Mouse (Mus musculus) adrenal gland, postnatal 10 days (tissue): ENCODE measurements around the gene 2300009A05Rik. TPM values are rescaled to one million over a fixed set of nuclear protein-coding genes. Genes with fewer than 3 reads are reported as not detected.

Experiments used
- DNase-seq: peaks from one replicate; pipeline ENCODE4 v3.0.0; 2021; ENCODE audit warnings: mixed read lengths
- total RNA-seq, 2 experiments: library from RNA; stranded (reverse); gene quantifications; 2 replicates each; pipeline ENCODE4 v1.2.3; 2021

2300009A05Rik gene
- total RNA-seq, 2 experiments from 2014 or later = 49.1 to 55.6 TPM

GRCm38 (mm10) chr9:63348146-63348545, 50.9 kb downstream of the 2300009A05Rik start:
- no peak for DNase-seq

- DNase-seq = no peak
Measured at GRCm38 (mm10) chr9:63346029-63346428, 53.0 kb downstream of the 2300009A05Rik start.

Other genes starting within 250 kb of the 2300009A05Rik start
- 10 to 100 TPM; 27.0 to 35.4 TPM for gene Map2k5, start 21.3 kb downstream of the 2300009A05Rik start, total RNA-seq
- under 1 TPM; 0.18 TPM for gene Iqch, start 203.2 kb upstream of the 2300009A05Rik start, total RNA-seq
- 10 to 100 TPM; 22.0 to 24.3 TPM for gene Aagab, start 203.4 kb upstream of the 2300009A05Rik start, total RNA-seq